ENCODE assay signal across 13 mouse cellular contexts in the genomic region with DNA sequence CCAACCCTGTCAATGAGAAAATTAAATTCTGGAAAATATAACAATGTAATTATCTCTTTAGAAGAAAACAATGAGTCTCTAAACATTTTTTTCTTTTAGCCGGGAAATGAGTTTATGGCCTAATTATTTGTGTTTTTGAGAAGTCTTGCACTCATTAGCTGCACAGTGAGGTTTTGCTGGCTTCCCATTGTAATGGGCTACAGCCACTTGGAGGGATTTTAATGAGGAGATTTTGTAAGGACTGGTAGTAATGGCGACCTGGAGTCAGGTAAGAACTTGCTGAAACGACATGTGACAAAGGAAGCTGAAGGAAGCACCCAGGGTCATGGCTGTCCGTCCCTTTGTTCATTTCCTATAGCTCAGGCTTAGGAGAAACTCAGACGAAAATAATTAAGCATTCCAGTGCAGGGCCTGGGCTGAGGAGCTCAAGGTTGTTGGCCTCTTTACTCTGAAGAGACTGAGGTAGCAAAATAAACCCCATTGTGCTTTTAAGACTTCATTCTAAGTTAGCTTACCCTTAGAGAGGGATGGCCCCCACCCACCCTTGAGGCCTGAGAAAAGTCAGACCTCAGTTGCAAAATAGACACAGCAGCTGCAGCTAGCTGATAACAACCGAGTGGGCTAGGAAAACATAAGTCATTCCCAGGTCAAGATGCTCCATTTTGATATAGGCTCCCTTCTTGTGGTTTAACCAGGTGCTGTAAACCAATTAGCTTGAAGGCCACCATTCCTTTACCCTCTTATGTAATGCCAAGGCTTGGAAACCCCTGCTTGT.
DNase-seq lines count a peak whose midpoint lies in the region; ATAC-seq lines count a peak whose summit lies in the region.
"Had no signal": no experiment of that assay in that cellular context is flagged by ENCODE, and none has a peak within 500 bp of the region (broad histone marks: within the 10 kb centered on the region; RNA-seq: fewer than 3 reads in every experiment).

No protein-coding gene starts in this region.

- no peaks in the 10 kb centered on the region for H3K9me3 ChIP-seq in heart, embryonic 10.5 days
- H3K9me3 ChIP-seq in midbrain, embryonic 15.5 days = no peaks in the 10 kb centered on the region
- H3K9me3 ChIP-seq: hindbrain, embryonic 15.5 days had no signal

- peak overlapping the region; percentile 76 for H3K27ac ChIP-seq in heart, embryonic 10.5 days
- no peak overlapping the region for H3K27ac ChIP-seq in midbrain, embryonic 15.5 days
- H3K27ac ChIP-seq: hindbrain, embryonic 15.5 days had no signal

- H3K9ac ChIP-seq in midbrain, embryonic 15.5 days = no peak overlapping the region
- H3K9ac ChIP-seq: hindbrain, embryonic 15.5 days had no signal

- WGBS in heart, embryonic 10.5 days = 55% methylated on average over 6 of the region's 6 CpGs
- WGBS in midbrain, embryonic 15.5 days = 48% methylated on average over 6 of the region's 6 CpGs

- H3K4me2 ChIP-seq in midbrain, embryonic 15.5 days = no peak overlapping the region
- H3K4me2 ChIP-seq: hindbrain, embryonic 15.5 days had no signal

- no peak overlapping the region for H3K4me3 ChIP-seq in heart, embryonic 10.5 days
- H3K4me3 ChIP-seq in midbrain, embryonic 15.5 days = no peak overlapping the region
- H3K4me3 ChIP-seq: hindbrain, embryonic 15.5 days had no signal

- peaks cover 8% of the 10 kb centered on the region for H3K4me1 ChIP-seq in heart, embryonic 10.5 days
- H3K4me1 ChIP-seq in midbrain, embryonic 15.5 days = no peaks in the 10 kb centered on the region
- H3K4me1 ChIP-seq: hindbrain, embryonic 15.5 days had no signal

- peak; percentile 85 for DNase-seq in heart, embryonic 10.5 days (ENCODE audit: low spot score)
- no peak for DNase-seq in heart, adult 8-10 months (ENCODE audit: low spot score)
- peak; percentile 56 for DNase-seq in ovary, adult 18-20 months (ENCODE audit: low spot score)
- no peak for DNase-seq in ovary, postnatal 14 days (ENCODE audit: low spot score)
- peak; percentile 60 for DNase-seq in c-Kit-positive CD71-positive TER-119-negative erythroid progenitor cells, embryonic 14.5 days (ENCODE audit: low read depth)
- no peak for DNase-seq in cerebellum, postnatal 36 days
- DNase-seq: gastrocnemius, postnatal 10 days; kidney, postnatal 36 days; lung, postnatal 10 days had no signal

- H3K27me3 ChIP-seq in heart, embryonic 10.5 days (ENCODE audit: insufficient read depth, poor library complexity, severe bottlenecking) = no peaks in the 10 kb centered on the region
- no peaks in the 10 kb centered on the region for H3K27me3 ChIP-seq in midbrain, embryonic 15.5 days (replicated peaks)
- H3K27me3 ChIP-seq: CH12.LX; hindbrain, embryonic 15.5 days had no signal

- ATAC-seq in megakaryocyte-erythroid progenitor cell, adult 5-6 weeks (replicated peaks; ENCODE audit: low FRiP score, low TSS enrichment, poor library complexity, severe bottlenecking) = 0 out of 2 replicates have a peak, but pooled peaks have one; percentile 14
- no peak; the same call in 1 of the 2 replicates for ATAC-seq in midbrain, embryonic 15.5 days (replicated peaks)

- peaks cover 23% of the 10 kb centered on the region for H3K36me3 ChIP-seq in heart, embryonic 10.5 days
- H3K36me3 ChIP-seq in midbrain, embryonic 15.5 days (replicated peaks) = no peaks in the 10 kb centered on the region
- H3K36me3 ChIP-seq: hindbrain, embryonic 15.5 days had no signal

Comparison
In these comparisons a context has a peak if more than half of its experiments do, and no peak if none do; other contexts are left out.
1. DNase-seq: peak in heart, embryonic 10.5 days (single experiment), ovary, adult 18-20 months (single experiment) and c-Kit-positive CD71-positive TER-119-negative erythroid progenitor cells, embryonic 14.5 days (single experiment); none in heart, adult 8-10 months (single experiment), ovary, postnatal 14 days (single experiment) and cerebellum, postnatal 36 days (0 of 2).